Mouse (Mus musculus): ENCODE data around the gene Tmem216. TPM values are rescaled to one million over a fixed set of nuclear protein-coding genes. Genes with fewer than 3 reads are reported as not detected.

Gene Tmem216
- polyA plus RNA-seq (2015; fragmentation: Nextera tagmentation; extraction: Ambion mirVana), result 51.9 and 53.0 TPM in 2 replicates

DNA sequence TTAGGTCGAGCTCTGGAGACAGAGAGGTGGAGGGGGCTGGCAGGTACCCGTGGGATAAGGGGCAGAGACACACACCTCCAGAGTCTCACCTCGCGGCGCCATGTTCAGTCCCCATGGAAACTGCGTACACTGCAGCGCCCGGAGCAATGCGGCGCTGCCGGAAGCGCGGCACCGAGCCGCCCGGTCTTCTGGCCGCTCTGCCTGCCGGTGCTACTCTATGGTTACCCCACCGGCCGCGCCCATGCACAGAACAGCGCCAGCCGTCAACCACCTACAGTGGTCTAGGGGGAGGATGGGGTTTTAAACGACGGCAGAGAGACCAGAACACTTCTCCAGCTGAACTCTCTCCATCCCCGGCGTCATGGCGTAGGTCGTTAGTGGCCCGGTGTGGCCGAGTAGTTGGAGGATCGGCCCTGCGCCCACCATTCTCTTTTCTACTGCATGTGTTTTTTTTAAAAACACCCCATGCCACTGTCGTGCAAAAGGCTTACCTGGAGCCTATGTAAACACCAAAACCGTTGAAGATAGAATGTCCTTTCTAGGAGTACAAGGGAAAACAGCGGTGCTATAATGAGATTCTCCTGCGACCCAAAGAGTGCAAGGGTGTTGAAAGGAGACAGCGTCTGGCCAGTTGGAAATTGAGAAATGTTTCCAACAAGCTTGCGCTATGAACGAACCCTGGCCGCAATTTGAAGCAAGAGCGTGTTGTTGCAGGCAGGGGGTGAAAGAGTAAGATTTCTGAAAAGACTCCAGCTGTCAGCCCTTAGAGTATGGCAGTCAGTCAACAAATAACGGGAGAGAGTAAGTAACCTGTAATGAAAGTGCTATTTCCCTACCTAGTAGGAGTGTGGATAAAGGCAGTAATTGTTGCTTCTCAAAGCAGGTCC, at the start of gene Tmem216:
Tmem216 (minus strand) TSS at position 615 of the 887 bp plus-strand sequence.
- peak; percentile 99 for ATAC-seq (ENCODE audit: low FRiP score, low TSS enrichment)
- H3K4me3 ChIP-seq (ENCODE audit: low read length), result peak within 1 kb of the TSS; percentile 61
- H3K4me2 ChIP-seq (replicated peaks; ENCODE audit: low read depth, low read length), result peak within 1 kb of the TSS; percentile 83
- H3K27ac ChIP-seq (ENCODE audit: low read length), result peak within 1 kb of the TSS; percentile 65
- peaks cover 6% of the 10 kb centered on the region for H3K36me3 ChIP-seq (ENCODE audit: insufficient read depth, low read length)
- H3K9me3 ChIP-seq (ENCODE audit: low read length), result no peaks in the 10 kb centered on the region
- peaks cover 13% of the 10 kb centered on the region for H3K4me1 ChIP-seq (ENCODE audit: insufficient read depth, low read length)
- under 1% methylated on average over 43 of the region's 43 CpGs for WGBS
- peak within 1 kb of the TSS; percentile 77 for H3K9ac ChIP-seq (replicated peaks; ENCODE audit: low read length)
- no peaks in the 10 kb centered on the region for H3K27me3 ChIP-seq (ENCODE audit: insufficient read depth, low read length)

DNA sequence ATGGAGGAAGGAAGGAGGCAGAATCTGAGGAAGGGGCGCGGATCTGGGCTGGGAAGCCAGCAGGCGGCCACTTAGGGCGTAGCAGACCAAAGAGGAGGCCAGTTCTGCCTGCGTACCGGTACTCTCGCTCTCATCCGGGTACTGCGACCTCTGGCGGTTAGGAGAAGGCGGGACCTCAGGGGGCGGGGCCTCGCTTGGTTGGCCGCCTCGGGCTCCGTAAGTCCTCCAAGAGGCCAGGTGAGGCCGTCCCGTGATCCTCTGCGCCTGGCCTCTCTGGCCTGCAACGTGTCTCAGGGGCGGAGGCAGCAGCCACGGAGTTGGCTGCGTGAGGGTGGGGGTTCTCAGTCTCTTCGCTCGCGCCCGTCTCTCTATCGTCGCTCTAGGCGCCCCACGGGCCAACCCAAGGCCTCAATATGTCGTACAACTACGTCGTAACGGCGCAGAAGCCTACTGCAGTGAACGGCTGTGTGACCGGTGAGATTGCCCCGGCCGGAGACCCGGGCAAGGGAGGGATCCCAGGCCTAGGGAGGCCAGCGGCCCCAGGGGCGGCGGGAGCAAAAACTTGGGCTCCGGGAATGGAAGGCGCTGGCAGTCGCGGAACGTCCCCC, 49.4 kb upstream of the Tmem216 start, which contains the start of the genes Ddb1 and Tkfc:
Ddb1 (plus strand) TSS at position 35 of the 608 bp plus-strand sequence.
Tkfc (minus strand) TSS at position 362 of the 608 bp plus-strand sequence.
- no peaks in the 10 kb centered on the region for H3K9me3 ChIP-seq (ENCODE audit: low read length)
- peaks cover 27% of the 10 kb centered on the region for H3K4me1 ChIP-seq (ENCODE audit: insufficient read depth, low read length)
- H3K27ac ChIP-seq (ENCODE audit: low read length), result peak within 1 kb of the TSS; percentile 96
- peak; percentile 96 for ATAC-seq (ENCODE audit: low FRiP score, low TSS enrichment)
- H3K27me3 ChIP-seq (ENCODE audit: insufficient read depth, low read length), result no peaks in the 10 kb centered on the region
- peaks cover 24% of the 10 kb centered on the region for H3K36me3 ChIP-seq (ENCODE audit: insufficient read depth, low read length)
- H3K4me3 ChIP-seq (ENCODE audit: low read length), result peak within 1 kb of the TSS; percentile 99
- peak within 1 kb of the TSS; percentile 75 for H3K4me2 ChIP-seq (replicated peaks; ENCODE audit: low read depth, low read length)
- peak within 1 kb of the TSS; percentile 97 for H3K9ac ChIP-seq (replicated peaks; ENCODE audit: low read length)
- under 1% methylated on average over 49 of the region's 49 CpGs for WGBS

DNA sequence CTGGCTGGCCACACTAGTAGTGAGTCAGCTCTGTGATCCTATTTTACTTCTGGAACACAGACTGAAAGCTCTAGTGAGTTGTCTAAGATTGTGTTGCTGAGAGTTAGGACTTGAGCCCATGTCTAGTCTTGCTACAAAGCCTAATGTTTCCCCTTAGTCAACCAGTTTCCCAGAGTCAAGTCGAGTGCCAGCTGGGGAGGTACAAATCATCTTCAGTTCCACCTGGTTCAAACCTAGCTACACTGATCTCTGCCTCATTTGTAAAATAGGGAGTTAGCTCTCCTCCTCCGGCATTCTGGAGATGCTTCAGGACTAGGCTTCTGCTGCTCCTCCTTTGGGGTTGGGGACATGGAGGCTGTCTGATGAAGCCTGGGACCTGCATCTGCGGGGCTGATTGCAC, 48.5 kb upstream of the Tmem216 start:
- Histone ChIP-seq H3K4me2 (replicated peaks; ENCODE audit: low read depth, low read length) (peak overlapping the region; percentile 75), H3K9me3 (ENCODE audit: low read length) (no peaks in the 10 kb centered on the region), H3K27ac (ENCODE audit: low read length) (peak overlapping the region; percentile 96), H3K4me3 (ENCODE audit: low read length) (peak overlapping the region; percentile 99), H3K4me1 (ENCODE audit: insufficient read depth, low read length) (peaks cover 27% of the 10 kb centered on the region), H3K27me3 (ENCODE audit: insufficient read depth, low read length) (no peaks in the 10 kb centered on the region), H3K9ac (replicated peaks; ENCODE audit: low read length) (peak overlapping the region; percentile 91), H3K36me3 (ENCODE audit: insufficient read depth, low read length) (peaks cover 22% of the 10 kb centered on the region)
- ATAC-seq (ENCODE audit: low FRiP score, low TSS enrichment), result no peak
- 32% methylated on average over 3 of the region's 3 CpGs for WGBS

DNA sequence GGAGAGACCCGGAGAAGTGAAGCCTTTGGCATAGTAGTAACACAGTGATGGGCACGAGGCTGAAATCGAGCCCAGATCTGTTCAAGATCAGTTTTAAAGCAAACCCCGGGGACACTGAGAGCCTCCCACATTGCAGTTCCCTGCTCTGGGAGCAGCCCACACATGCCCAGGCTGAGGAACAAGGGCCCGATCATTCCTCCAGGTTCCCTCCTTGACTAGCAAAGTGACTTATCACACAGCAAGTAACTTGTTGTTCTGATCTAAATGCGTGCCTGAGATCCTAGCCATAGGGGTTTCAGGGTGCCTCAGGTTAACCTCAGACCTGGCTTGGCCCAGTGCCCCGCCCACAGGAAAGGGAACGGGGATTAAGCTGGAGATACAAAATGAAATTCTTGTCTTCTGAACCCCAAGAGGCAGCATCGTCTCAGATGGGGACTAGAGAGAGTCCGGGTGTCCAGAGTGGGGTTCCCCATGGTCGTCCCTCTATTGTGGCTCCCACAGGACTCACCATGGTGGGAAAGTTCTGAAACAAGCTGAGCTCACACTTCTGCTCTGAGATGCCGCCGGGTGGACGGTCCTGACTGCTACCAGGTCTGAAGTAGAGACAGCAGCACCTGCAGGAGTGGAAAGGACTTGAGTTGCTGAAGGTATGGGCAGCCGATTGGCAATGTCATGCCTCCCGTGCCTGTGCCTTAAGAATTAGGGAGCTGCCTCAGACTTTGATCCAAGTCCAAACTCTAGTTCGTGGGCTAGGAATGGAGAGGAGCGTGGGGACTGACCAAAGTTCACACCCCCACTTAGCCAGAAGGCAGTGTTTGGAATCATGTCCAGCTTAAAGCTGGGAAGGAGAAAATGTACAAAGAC, 47.9 kb upstream of the Tmem216 start:
- 75% methylated on average over 18 of the region's 18 CpGs for WGBS
- no peaks in the 10 kb centered on the region for H3K9me3 ChIP-seq (ENCODE audit: low read length)
- peaks cover 18% of the 10 kb centered on the region for H3K36me3 ChIP-seq (ENCODE audit: insufficient read depth, low read length)
- H3K27me3 ChIP-seq (ENCODE audit: insufficient read depth, low read length), result no peaks in the 10 kb centered on the region
- H3K4me3 ChIP-seq (ENCODE audit: low read length), result peak overlapping the region; percentile 9
- H3K4me1 ChIP-seq (ENCODE audit: insufficient read depth, low read length), result peaks cover 27% of the 10 kb centered on the region
- peak overlapping the region; percentile 75 for H3K4me2 ChIP-seq (replicated peaks; ENCODE audit: low read depth, low read length)
- H3K27ac ChIP-seq (ENCODE audit: low read length), result peak overlapping the region; percentile 96
- ATAC-seq (ENCODE audit: low FRiP score, low TSS enrichment), result no peak
- H3K9ac ChIP-seq (replicated peaks; ENCODE audit: low read length), result peak overlapping the region; percentile 91

DNA sequence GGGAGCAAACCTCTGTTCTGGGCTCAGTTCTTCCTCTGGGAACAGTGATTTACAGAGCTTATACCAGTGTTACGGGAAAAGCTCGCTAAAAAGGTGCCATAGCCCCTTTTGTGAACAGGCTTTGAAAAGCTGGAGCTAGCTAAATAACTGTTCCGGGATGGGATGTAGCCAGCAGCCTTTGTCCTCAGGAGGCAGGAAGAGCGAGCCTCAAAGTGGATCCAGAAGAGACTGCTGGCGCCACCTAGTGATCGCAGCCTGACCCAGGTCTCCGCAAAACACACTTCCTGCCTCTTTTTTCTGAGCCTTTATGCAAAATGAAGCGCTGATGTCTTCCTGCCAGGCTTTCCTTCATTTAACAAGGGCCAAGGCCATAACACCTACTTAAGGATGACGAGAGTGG, 46.7 kb upstream of the Tmem216 start:
- peak overlapping the region; percentile 40 for H3K4me3 ChIP-seq (ENCODE audit: low read length)
- peak overlapping the region; percentile 91 for H3K9ac ChIP-seq (replicated peaks; ENCODE audit: low read length)
- H3K4me1 ChIP-seq (ENCODE audit: insufficient read depth, low read length), result peaks cover 27% of the 10 kb centered on the region
- ATAC-seq (ENCODE audit: low FRiP score, low TSS enrichment), result peak; percentile 62; the same call in 1 of the 2 replicates
- no peaks in the 10 kb centered on the region for H3K27me3 ChIP-seq (ENCODE audit: insufficient read depth, low read length)
- H3K27ac ChIP-seq (ENCODE audit: low read length), result peak overlapping the region; percentile 88
- H3K36me3 ChIP-seq (ENCODE audit: insufficient read depth, low read length), result peaks cover 10% of the 10 kb centered on the region
- H3K9me3 ChIP-seq (ENCODE audit: low read length), result no peaks in the 10 kb centered on the region
- 1% methylated on average over 9 of the region's 9 CpGs for WGBS
- peak overlapping the region; percentile 52 for H3K4me2 ChIP-seq (replicated peaks; ENCODE audit: low read depth, low read length)

DNA sequence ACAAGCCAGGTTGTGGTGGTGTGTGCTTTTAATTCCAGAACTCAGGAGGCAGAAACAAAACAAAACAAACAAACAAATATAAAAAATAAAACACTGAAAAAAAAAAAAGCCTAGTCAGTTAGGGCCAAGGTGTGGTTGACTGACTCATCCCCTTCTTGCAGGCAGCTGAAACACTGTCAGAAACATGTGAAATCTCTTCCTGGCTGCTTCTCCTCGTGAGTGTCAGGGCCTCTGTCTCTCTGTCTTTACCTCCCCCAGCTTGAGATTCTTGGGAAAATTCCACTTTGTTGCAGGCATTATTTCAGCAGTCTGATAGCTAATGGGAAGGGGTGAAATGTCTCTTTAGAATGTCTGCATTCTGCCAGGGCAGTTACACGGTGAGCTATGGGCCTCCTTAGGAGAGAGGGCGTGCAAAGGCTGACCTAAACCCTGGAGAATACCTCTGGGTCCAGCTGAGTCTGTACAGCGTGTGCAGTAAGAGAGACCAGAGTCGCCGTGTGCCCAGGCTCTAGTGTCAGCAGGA, 46.3 kb upstream of the Tmem216 start:
- Histone ChIP-seq H3K27me3 (ENCODE audit: insufficient read depth, low read length) (no peaks in the 10 kb centered on the region), H3K9me3 (ENCODE audit: low read length) (no peaks in the 10 kb centered on the region), H3K9ac (replicated peaks; ENCODE audit: low read length) (peak overlapping the region; percentile 71), H3K4me3 (ENCODE audit: low read length) (peak overlapping the region; percentile 40), H3K27ac (ENCODE audit: low read length) (peak overlapping the region; percentile 88), H3K36me3 (ENCODE audit: insufficient read depth, low read length) (peaks cover 8% of the 10 kb centered on the region), H3K4me2 (replicated peaks; ENCODE audit: low read depth, low read length) (peak overlapping the region; percentile 52), H3K4me1 (ENCODE audit: insufficient read depth, low read length) (peaks cover 27% of the 10 kb centered on the region)
- ATAC-seq (ENCODE audit: low FRiP score, low TSS enrichment), result 0 out of 2 replicates have a peak, but pooled peaks have one; percentile 24
- WGBS, result 5% methylated on average over 6 of the region's 6 CpGs

DNA sequence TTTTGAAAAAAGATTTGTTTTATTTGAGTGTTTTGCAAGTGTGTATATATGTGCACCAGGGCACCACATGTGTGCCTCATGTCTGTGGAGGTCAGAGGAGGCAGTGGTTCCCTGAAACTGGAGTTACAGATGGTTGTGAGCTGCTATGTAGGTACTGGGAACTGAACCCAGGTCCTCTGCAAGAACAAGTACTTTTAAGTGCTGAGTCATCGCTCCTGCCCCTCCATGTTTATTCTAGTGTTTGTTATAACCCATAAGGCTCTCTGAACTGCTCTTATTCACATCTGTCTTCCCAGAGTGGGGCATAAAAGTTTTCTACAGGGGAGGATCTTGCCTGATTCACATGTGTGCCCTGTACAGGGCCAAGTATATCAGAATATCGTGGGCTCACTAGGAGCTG, 43.6 kb upstream of the Tmem216 start:
- no peak overlapping the region for H3K9ac ChIP-seq (replicated peaks; ENCODE audit: low read length)
- no peak overlapping the region for H3K27ac ChIP-seq (ENCODE audit: low read length)
- H3K9me3 ChIP-seq (ENCODE audit: low read length), result no peaks in the 10 kb centered on the region
- no peak overlapping the region for H3K4me2 ChIP-seq (replicated peaks; ENCODE audit: low read depth, low read length)
- peaks cover 14% of the 10 kb centered on the region for H3K4me1 ChIP-seq (ENCODE audit: insufficient read depth, low read length)
- ATAC-seq (ENCODE audit: low FRiP score, low TSS enrichment), result no peak
- H3K4me3 ChIP-seq (ENCODE audit: low read length), result no peak overlapping the region
- H3K36me3 ChIP-seq (ENCODE audit: insufficient read depth, low read length), result peaks cover 19% of the 10 kb centered on the region
- H3K27me3 ChIP-seq (ENCODE audit: insufficient read depth, low read length), result no peaks in the 10 kb centered on the region
- WGBS, result 93% methylated on average over 2 of the region's 2 CpGs

DNA sequence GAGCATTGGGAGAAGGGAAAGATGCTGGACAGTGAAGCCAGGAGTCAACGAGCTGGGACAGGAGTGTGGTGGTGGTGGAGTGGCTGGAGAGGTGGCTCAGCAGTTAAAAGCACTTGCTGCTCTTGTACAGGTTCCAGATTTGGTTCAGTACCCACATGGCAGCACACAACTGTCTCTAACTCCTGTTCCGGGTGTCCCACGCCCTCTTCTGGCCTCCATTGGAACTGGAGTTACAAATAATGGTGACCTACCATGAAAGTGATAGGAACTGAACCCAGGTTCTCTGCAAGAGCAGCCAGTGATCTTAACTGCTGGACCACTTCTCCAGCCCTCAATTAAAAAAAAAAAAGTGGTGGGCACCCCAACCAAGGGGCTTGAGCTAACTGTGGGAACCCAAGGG, 42.1 kb upstream of the Tmem216 start:
- peaks cover 31% of the 10 kb centered on the region for H3K36me3 ChIP-seq (ENCODE audit: insufficient read depth, low read length)
- no peaks in the 10 kb centered on the region for H3K27me3 ChIP-seq (ENCODE audit: insufficient read depth, low read length)
- H3K9ac ChIP-seq (replicated peaks; ENCODE audit: low read length), result no peak overlapping the region
- ATAC-seq (ENCODE audit: low FRiP score, low TSS enrichment), result no peak
- H3K4me3 ChIP-seq (ENCODE audit: low read length), result no peak overlapping the region
- H3K4me1 ChIP-seq (ENCODE audit: insufficient read depth, low read length), result peaks cover 8% of the 10 kb centered on the region
- WGBS, result 42% methylated on average over 3 of the region's 3 CpGs
- no peak overlapping the region for H3K27ac ChIP-seq (ENCODE audit: low read length)
- H3K4me2 ChIP-seq (replicated peaks; ENCODE audit: low read depth, low read length), result no peak overlapping the region
- no peaks in the 10 kb centered on the region for H3K9me3 ChIP-seq (ENCODE audit: low read length)

All from kidney, embryonic 16.5 days (tissue).